Mouse (Mus musculus): ENCODE measurements around the gene 4931406P16Rik. TPM values are rescaled to one million over a fixed set of nuclear protein-coding genes. Genes with fewer than 3 reads are reported as not detected.
"Not testable (repeated sequence)": the region's sequence is repeated elsewhere in the genome, so short reads cannot be mapped to it uniquely, and the experiment has no call there.

The 4931406P16Rik gene
- total RNA-seq (2022): 10 to 100 TPM; 41.2 to 45.6 (median 41.6) TPM

DNA sequence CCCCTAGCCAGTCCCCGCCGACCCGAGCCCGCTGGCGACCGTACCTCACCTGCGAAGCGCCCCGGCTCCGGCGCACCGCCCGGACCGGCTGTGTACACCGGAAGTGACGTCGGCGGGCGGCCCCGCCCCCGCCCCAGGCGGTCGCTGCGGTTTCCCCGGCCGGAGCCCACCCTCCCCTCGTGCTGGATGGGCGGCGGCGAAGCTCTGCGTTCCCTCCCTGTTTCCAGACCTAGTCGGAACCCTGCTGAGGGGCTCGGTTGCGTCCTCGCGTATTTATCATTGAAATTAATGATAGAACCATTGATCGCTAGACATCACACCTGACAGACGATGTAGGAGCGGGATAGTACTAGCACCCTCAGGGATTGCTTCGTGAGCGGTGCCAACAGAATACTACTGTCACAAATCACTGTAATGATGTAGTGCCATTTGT lies at the start of gene 4931406P16Rik:
TSS of gene 4931406P16Rik (minus strand) at position 109 of the 433 bp plus-strand sequence.
- peak; percentile 70 to 82 for DNase-seq (ENCODE audit: low spot score in 2 of 2)

DNA sequence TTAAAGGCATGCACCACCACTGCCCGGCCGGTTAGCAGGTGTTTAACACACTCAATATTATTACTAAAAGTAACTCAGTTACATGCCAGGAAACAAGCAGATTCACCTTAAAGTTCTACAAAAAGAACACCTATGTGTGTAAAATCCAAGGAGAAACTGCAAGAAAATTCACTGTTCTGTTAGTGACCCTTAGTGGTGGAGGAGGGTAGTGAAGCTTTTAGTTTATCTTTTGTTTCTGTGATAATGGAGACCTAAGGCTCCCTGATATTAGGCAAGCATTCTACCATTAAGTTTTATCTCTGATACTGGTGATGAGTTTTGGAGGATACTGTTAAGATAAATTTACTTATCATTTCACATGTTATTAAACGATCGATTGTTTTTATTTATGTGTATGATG lies 42.3 kb upstream of the 4931406P16Rik start:
- no peak for DNase-seq (ENCODE audit: low spot score in 2 of 2)

DNA sequence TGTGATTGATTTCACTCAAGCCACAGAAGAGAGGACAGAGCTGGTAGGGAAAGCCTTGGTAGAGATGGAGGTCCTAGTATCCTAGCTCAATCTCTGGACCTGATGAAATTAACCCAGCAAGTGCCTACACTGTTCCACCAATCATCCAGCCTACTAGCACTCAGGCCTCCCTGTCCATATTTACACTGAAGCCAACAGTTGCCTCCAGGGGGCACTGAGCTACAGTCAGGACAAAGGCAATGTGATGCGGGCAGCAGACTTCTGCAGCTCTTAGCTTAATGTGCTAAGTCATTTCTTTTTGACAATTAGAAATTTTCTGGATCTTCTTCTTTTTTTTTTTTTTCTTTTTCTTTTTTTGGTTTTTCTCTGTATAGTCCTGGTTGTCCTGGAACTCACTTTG lies 38.6 kb upstream of the 4931406P16Rik start:
- DNase-seq (ENCODE audit: low spot score in 2 of 2): no peak

DNA sequence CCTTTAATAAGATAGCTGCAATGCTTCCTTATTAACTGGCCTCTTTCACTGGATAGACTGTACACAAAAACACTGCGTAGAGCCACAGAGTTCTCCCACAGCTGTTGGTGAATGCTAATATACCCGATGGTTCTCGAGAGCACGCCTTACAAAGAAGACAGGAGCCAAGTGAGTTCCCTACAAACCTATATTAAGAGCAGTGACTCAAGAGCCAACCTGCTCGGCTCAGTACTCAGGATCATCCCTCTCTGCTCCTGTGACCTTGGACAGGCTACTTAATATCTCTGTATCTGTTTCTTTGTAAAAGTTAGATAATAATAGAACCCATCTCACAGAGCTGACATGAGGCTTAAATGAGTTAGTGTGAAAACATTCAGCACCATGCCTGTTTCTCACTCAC lies 36.8 kb upstream of the 4931406P16Rik start:
- no peak for DNase-seq (ENCODE audit: low spot score in 2 of 2)

DNA sequence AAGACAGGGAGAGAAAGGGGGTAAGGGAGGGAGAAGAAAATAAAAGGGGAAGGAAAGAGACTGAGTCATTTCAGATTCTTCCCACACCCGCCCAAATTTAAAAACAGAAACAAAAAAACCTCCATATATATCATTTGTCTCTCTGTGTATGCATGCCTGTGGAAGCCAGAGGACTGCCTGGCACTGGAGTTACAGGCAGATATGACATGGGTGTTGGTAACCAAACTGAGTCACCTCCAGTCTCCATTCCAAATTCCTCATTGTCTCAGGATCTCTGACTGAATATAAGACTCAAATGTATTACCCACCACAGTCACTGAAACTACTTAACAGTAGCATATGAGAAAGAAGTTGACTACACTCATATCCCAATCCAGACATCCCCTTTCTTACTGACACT lies 34.7 kb upstream of the 4931406P16Rik start:
- no peak for DNase-seq (ENCODE audit: low spot score in 2 of 2)

DNA sequence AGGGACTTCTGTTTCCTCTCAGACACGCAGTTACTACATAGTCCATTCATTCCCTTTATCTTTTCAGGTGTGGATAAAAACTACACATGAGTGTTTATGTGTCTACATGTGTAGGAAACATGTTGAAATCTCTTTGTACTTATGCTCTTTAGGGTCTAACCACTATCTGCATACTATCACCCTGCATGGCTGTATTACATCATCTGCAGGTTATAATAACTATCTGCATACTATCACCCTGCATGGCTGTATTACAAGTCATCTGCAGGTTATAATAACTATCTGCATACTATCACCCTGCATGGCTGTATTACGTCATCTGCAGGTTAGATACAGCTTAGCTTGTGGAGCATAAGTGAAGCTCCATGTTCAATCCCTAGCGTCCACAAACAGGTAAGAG lies 33.7 kb upstream of the 4931406P16Rik start:
- DNase-seq (ENCODE audit: low spot score in 2 of 2): no peak

DNA sequence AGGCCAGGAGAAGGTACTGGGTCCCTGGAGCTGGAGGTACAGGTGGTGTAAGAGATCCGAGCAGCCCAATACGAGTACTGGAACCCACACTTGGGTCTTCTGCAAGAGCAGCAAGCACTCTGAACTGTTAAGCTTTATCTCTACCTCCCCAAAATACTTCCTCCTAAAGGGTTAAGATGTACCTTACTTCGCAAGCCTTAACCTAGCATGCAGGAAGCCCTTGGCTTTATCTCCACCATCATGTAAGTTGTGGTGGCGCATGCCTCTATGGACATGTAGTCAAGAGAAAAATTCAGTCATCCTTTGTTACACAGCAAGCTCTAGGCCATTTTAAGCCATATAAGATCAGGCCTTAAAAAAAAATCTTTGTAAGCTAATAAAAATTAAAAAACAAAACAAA lies 33.2 kb upstream of the 4931406P16Rik start:
- DNase-seq (ENCODE audit: low spot score in 2 of 2): no peak

DNA sequence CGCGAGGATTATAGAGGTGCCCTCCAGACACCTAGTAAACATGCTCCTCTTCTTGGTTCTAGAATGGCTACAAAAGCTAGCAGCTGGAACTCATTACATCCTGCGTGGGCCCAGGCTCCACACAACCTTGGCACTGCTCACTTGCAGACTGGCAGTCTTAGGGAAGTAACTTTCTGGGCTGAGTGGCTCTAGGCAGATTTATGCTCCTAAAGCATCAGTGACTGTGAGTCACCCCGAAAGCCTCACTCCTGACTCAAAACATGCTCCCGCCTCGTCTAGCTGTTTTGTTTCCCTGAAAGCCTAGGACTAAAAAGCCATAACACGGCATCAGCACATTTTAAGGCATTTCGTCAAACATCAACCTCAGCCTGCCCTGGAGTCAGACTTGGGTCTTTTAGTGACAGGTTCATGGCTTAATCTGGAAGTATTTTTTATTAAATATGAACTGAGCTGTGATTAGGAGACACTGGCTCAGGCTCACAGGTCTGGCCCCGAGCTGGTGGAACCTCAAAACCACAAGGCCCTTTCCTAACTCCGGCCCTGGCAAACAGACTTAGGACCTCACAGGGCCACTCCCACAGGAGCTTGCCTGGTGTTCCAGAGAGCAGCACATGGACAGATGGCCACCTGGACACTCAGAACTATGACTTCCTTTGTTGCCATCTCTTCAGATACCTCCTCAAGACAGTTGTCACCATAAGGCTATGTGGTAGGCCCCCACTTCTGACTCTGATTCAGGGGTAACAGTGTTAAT lies 28.9 kb upstream of the 4931406P16Rik start:
- peak in 1 of 2 experiments; percentile 32 for DNase-seq (ENCODE audit: low spot score in 2 of 2)

DNA sequence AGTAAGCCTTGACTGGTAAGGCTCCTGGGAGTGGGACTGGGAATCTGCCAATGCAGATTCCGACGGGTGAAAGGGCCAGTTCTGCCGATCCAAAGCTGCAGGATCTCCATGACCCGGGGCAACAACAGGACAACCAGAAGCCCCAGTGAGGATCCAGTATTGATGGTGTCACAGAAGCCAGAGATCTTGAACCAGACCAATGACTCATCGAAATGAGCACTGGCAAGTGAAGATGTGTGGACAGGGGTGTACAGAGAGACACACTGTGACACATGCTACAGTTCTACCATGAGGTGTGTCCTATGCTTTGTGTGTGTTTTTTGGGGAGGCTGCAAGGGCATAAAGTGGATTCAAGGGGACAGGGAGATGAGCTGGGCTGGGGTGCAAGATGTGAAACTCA lies 27.5 kb upstream of the 4931406P16Rik start:
- DNase-seq (ENCODE audit: low spot score in 2 of 2): no peak

DNA sequence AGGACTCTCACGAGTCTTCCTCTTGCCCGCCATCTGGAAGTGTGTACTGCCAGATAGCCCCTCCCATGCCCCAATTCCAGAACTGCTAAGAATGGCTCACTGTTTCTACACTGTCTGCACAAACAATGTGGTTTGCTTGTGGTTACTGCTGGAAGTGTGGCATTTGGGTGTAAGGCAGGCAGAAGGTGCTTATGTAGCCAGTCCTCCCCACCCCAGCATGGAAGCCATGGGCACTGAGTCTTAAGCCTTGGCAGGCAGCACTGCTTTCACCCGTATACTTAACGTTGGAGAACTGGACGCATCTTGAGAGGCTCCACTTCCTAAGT lies 25.8 kb upstream of the 4931406P16Rik start:
- no peak for DNase-seq (ENCODE audit: low spot score in 2 of 2)

DNA sequence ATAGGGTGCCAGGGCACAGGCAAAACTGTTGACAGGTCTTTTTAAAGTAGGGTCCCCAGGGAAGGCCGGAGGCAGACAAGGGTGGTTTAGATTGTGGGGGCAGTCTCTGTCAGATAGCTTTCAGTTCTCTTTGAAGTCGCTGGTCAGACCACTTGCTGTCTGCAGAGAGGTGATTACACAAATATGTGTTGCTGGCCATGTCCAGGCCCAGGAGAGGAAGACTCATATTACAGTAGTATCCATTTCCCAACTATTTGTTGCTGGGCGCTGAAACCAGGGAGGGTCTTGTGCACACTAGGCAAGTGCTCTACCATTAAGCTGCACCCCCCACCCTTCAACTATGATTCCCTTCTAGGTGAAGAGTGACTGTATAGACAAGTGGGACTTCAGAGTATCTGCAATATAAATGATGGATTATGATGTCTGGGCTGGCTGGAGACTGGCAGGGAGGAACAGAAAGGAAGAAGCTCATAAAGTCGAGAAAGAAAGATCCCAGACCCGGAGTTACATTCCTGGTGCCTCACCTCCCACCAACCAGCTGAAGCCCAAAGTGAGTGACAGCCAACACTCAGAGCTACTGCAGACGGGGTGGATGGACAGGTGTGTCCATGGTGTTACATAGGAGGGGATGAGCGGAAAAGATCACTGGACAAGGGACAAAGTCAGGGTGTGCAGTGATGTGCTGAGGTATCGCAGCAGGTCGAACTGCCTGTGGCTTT lies 25.3 kb upstream of the 4931406P16Rik start:
- no peak for DNase-seq (ENCODE audit: low spot score in 2 of 2)

DNA sequence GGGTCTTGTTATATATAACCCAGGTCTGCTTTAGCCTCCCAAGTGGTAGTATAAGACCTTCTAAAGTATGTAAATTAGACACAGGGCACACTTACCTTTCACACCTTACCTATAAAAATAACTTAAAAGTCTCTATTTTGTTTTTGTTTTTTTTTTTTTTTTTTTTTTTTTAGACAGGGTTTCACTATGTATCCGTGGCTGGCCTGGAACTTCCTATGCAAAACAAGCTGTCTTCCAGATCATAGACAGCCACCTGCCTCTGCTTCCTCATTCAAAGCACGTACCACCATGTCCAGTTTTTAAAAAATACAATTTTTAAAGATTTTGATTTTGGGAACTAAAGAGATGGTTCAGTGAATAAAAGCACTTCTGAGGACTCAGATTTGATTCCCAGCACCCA lies 23.9 kb upstream of the 4931406P16Rik start:
- DNase-seq (ENCODE audit: low spot score in 2 of 2): no peak

DNA sequence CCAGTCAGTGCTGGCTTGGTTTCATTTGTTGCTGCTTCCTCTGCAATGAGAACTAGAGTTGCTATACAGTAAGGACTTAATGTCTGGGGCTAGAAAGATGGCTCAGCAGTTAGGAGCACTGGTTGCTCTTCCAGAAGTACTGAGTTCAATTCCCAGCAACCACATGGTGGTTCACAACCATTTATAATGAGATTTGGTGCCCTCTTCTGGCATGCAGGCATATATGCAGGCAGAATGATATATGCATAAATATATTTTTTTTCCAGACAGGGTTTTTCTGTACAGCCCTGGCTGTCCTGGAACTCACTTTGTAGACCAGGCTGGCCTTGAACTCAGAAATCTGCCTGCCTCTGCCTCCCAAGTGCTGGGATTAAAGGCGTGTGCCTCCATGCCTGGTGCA lies 23.2 kb upstream of the 4931406P16Rik start:
- not testable (repeated sequence) for DNase-seq (ENCODE audit: low spot score in 2 of 2)

DNA sequence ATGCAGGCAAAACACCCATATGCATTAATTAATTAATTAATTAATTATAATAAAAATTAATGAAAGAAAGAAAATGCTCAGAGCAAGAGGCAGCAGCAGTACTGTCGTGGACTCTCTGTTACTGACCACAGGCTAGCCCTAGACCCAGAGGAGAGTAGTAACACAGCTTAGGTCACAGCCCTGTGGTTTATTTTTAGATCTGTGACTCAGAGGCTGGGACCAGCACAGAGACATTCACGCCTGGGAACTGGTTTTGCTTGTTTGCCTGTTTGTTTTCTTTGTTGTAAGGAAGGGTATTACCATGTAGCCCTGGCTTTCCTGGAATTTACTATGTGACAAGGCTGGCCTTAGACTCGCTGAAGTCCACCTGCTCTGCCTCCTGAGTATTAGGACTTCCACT lies 14.1 kb upstream of the 4931406P16Rik start:
- DNase-seq (ENCODE audit: low spot score in 2 of 2): no peak

DNA sequence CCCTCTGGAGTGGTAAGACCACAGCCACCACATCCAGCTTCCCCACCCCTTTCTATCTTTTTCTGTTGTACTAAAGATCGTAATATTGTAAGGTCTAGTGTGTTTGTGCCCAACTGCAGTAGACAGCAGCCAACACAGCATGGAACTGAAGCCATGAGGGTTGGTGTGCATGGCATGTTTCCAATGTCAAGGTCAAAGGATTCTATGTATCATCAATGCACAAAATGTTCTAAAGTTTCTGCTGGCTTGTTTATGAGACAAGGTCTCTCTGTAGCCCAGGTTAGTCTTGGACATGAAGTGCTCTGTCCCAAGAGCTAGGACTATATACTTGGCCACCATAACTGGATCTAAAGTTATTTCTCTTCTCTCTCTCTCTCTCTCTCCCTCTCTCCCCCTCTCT lies 11.5 kb upstream of the 4931406P16Rik start:
- no peak for DNase-seq (ENCODE audit: low spot score in 2 of 2)

DNA sequence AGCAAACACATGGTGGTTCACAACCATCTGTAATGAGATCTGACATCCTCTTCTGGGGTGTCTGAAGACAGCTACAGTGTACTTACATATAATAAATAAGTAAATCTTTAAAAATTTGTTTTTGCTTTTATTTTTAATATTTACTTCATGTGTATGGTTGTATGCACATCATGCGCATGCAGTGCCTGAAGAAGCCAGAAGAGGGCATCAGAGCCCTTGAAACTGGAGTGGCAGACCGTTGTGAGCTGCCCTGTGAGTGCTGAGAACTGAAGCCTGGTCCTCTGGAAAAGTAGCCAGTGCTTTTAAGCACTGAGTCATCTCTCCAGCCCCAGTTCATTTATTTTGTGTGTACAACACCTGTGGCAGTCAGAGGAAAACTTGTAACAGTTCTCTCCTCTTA lies 10.7 kb upstream of the 4931406P16Rik start:
- DNase-seq (ENCODE audit: low spot score in 2 of 2): no peak

DNA sequence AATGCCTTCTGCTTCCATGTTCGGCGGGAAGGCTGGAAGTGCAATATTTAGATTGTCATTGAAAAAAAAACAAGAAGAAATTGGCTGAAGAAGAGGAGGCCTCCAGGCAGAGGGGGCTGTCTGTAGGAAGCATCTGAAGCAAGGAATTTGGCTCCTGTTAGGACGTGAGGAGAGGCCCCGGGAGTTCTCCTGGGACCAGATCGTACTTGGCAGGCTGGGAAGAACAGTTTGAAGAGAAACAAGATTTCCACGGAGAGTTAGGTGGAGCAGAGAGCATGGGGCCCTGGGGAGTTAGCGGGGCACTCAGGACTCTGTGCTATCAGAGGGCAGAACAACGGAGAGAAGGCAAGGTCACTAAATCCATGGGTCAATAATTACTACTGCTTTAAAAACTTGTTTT lies 10.0 kb upstream of the 4931406P16Rik start:
- no peak for DNase-seq (ENCODE audit: low spot score in 2 of 2)

DNA sequence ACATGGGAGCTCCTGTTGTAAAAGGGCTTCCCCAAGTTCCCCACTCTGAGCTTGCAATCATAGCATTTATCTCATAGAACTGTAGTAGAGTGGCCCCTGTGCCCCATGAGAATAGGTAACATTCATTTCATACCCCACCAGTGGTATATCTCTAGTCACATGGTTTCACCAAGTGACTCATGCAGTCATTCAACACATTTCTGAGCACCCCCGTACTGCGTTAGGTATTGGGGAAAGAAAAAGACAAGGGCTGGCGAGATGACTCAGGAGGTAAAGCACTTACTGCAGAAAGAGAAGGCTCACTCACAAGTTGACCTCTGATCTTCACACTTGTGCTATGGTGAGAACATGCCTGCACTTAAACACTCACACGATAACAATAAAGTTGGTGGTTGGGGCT lies 8.6 kb upstream of the 4931406P16Rik start:
- no peak for DNase-seq (ENCODE audit: low spot score in 2 of 2)

DNA sequence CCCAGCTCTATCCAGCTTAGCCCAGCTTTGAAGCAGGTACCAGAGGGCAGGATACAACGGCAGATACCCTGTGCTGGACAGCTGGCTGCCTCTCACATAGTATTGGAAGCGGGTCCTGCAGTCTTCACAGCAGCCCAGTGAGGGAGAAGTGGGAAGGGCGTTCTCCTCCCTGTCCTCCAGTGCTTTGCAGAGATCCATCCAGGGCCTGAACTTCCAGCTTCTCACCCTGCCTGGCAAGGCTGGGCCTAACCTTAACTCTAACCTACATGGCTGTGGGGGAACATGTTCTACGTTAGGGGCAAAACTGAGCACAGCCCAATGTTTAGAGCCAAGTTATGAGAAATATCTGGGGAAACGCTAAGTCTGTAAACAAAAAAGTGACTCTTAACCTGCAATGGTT lies 7.8 kb upstream of the 4931406P16Rik start:
- DNase-seq (ENCODE audit: low spot score in 2 of 2): no peak

DNA sequence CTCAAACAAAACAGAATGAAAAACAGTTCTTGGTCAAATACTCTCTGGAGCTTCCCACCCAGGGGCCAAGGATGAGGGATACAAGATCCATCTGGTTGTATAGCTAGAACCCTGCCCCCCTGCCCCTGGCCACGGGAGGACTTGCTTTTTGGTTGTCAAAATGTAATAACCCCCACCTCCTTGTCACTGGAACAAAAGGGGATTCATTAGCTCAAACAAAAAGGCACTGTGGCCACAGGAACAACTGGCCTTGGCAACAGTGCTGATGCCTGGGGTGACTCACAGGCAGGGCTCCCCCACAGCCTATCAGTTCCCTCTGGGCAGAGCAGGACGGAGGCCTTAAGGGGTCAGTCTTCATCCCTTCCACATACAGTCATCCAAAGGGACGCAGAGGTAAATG lies 6.6 kb upstream of the 4931406P16Rik start:
- peak; percentile 57 to 78 for DNase-seq (ENCODE audit: low spot score in 2 of 2)

DNA sequence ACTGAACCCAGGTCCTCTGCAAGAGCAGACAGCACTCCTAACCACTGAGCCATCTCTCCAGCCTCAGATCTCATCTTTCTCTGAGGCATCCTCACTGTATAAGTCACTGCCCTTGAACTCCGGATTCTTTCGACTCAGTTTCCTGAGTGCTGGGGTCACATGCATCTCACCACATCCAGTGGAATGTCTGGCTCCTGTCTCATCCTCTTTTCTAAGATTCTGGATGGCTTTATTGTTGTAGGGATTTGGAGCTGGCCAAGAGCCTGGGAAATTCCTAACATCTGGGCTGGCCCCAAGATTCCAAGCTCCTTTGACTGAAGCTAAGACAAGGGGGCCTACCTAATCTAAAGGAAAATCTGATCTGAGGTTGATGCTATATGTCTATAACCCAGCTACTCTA lies 5.8 kb upstream of the 4931406P16Rik start:
- DNase-seq (ENCODE audit: low spot score in 2 of 2): no peak

DNA sequence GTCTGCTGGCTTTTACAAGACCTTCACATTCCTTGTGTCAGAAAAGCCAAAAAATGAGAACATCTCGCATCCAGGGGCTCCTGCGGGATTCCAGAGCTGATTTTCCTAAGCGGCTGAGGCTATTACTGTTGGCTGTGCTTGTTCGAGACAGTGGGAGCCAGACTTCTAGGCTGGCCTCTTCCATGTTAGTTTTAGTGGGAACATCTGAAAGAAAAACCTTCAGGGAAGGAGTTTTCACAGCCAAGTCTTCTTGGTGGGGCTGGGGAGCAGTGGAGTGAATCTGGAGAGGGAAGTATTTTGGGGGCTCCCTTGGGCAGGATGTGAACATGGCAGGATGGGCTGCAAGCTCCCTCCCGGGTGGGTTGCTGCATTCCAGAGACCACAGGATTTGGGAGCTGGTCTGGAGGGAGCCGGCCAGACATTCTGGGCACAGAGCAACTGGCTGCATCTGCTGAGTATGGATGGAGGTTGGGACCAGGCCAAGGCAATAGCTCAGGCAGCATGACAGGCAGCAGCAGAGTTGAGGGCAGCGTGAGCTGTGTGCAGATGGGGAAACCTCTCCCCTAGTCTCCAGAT lies 4.6 kb upstream of the 4931406P16Rik start:
- DNase-seq (ENCODE audit: low spot score in 2 of 2): peak; percentile 31 to 32
